Mouse (Mus musculus) neural tube, embryonic 11.5 days (tissue): ENCODE data around the gene Tbc1d25. TPM values are rescaled to one million over a fixed set of nuclear protein-coding genes. Genes with fewer than 3 reads are reported as not detected.

ENCODE experiments used
- ATAC-seq: fragments of 200-750 bp; cut with Nextera tagmentation; 2 replicates; pipeline ENCODE4 v1.8.0; 2017; ENCODE audit warnings: moderate number of reproducible peaks, mild to moderate bottlenecking, moderate TSS enrichment, moderate library complexity; ENCODE audit not compliant: insufficient read depth, low FRiP score, low TSS enrichment
- DNase-seq: peaks from one replicate; pipeline ENCODE4 v3.0.0-alpha.2; 2015; ENCODE audit warnings: low spot score
- H3K27ac ChIP-seq: fragments of 300-500 bp; sonication (generic); 2 replicates; pipeline ENCODE4 v1.5.1; 2014; ENCODE audit warnings: low read depth, mild to moderate bottlenecking, low read length
- H3K27me3 ChIP-seq: fragments of 300-500 bp; sonication (generic); 2 replicates; pipeline ENCODE4 v1.6.1; 2014; ENCODE audit warnings: mild to moderate bottlenecking, low read length, mixed read lengths; ENCODE audit not compliant: control insufficient read depth, insufficient read depth
- H3K36me3 ChIP-seq: fragments of 300-500 bp; sonication (generic); 2 replicates; pipeline ENCODE4 v1.6.1; 2014; ENCODE audit warnings: mild to moderate bottlenecking, low read length, moderate library complexity, mixed read lengths; ENCODE audit not compliant: control insufficient read depth, insufficient read depth
- H3K4me1 ChIP-seq: fragments of 300-500 bp; sonication (generic); 2 replicates; pipeline ENCODE4 v1.6.1; 2014; ENCODE audit warnings: low read length, mixed read lengths; ENCODE audit not compliant: control insufficient read depth, insufficient read depth
- H3K4me2 ChIP-seq: fragments of 300-500 bp; sonication (generic); 2 replicates; pipeline ENCODE4 v1.6.1; 2014; ENCODE audit warnings: low read depth, mild to moderate bottlenecking, moderate library complexity
- H3K4me3 ChIP-seq: fragments of 300-500 bp; sonication (generic); 2 replicates; pipeline ENCODE4 v1.5.1; 2014; ENCODE audit warnings: low read depth, low read length
- H3K9ac ChIP-seq: fragments of 300-500 bp; sonication (generic); 2 replicates; pipeline ENCODE4 v1.6.1; 2014; ENCODE audit warnings: mild to moderate bottlenecking, low read length
- H3K9me3 ChIP-seq: fragments of 300-500 bp; sonication (generic); 2 replicates; pipeline ENCODE4 v1.6.1; 2016; ENCODE audit warnings: low read length; ENCODE audit not compliant: control insufficient read depth
- WGBS: fragments of 180-500 bp; shearing (Covaris S2); extraction: QIAGEN DNeasy Blood & Tissue Kit; methylation state at CpG from one replicate; pipeline ENCODE4 v1.1.7; 2014; 5-methylcytosine and 5-hydroxymethylcytosine counted together
- polyA plus RNA-seq: library from polyadenylated mRNA; unstranded; fragments of >200 nt; fragmentation: Nextera tagmentation; extraction: Ambion mirVana; gene quantifications from 2 replicates; pipeline ENCODE4 v1.2.1, GENCODE M21; 2014

Gene Tbc1d25
- polyA plus RNA-seq, 1 experiment from 2014 or later: 14.8 TPM

DNA sequence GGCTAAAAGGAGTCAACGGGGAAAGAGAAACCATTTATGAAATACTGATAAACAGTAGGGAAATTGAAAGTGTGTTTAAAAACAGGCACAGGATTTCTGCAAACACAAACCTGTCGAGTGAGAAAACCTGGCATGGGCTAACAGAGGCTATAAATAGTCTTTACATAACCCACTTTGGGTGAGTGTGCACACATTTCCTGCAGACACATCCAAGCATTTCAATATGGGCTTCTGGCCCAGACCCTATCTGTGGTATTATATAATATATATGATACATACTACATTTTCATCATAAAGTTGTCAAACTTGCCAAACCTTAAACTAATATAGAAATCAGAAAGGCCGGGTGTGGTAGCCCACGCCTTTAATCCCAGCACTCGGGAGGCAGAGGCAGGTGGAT, 12.9 kb downstream of the Tbc1d25 start:
- Histone ChIP-seq H3K27me3 (no peaks in the 10 kb centered on the region), H3K9ac (no peak overlapping the region)
- 88% methylated on average over 5 of the region's 5 CpGs for WGBS

DNA sequence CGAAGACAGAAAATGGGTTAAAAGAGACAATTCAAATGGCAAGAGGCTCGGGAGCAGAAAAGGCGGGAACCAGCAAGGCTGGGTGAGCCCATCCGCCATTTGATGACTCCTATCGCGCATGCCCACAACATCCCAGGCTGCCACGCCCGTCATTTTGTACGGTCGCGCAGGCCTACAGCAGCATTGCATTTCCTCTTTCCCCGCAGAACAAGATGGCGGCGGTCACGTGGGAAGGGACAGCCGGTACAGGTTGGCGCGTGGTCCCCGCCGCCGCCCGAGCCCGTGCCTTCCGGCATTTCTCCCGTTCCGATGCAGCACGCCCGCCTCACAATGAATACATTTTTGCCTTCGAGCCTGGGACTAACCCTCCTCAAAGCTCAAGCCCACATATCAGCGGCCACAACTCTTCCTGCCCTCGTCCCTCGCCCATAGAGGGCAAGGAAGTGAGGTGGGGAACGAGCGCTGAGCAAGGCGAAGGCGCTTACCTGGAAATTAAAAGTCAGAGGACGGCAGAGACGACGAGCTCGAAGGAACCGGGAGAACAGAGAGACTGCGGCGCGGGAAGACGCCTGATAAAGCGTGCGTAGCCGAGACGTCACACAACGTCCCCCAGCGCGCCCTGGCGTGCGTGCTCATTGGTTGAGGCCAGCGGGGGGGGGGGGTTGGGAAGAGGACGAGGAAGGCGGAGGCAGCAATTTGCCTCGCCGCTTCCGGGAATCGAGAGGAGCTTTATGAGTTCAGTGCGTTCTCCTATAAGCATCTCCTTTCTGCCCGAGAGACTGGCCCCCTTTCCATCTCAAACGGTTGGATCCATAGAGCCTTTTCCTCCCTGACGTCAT, 30.6 kb downstream of the Tbc1d25 start, which contains the start of gene Rbm3:
Rbm3 (minus strand) TSS at position 728 of the 839 bp plus-strand sequence.
- ATAC-seq: peak; percentile 94
- 27% methylated on average over 58 of the region's 65 CpGs for WGBS

More for the DNA sequence above, 12.9 kb downstream of the Tbc1d25 start:
- no peaks in the 10 kb centered on the region for H3K4me1 ChIP-seq
- no peaks in the 10 kb centered on the region for H3K9me3 ChIP-seq
- ATAC-seq (no peak), DNase-seq (no peak)
- H3K4me3 ChIP-seq: no peak overlapping the region
- no peak overlapping the region for H3K27ac ChIP-seq
- no peaks in the 10 kb centered on the region for H3K36me3 ChIP-seq
- no peak overlapping the region for H3K4me2 ChIP-seq

DNA sequence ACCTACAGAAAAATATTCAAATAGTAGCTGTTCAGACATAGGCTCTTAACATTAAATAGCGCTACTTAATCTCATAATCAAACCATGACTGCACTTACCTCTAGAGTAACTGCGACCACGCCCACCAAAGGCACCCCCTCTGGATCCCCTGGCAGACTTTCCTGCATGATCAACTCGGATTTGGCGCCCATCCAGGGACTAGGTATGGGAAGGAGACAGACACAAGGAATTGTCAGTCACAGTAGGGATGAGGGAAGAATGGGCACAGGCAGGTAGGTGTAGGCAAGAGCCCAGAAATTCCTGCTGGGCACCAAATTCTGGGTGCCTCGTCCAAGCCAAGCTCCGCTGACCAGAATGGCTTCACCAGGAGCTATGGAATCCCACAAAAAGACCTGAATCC, 32.2 kb downstream of the Tbc1d25 start:
- ATAC-seq (no peak), DNase-seq (no peak)
- Histone ChIP-seq H3K4me3 (peak overlapping the region; percentile 58), H3K27me3 (no peaks in the 10 kb centered on the region), H3K9me3 (no peaks in the 10 kb centered on the region), H3K4me2 (peak overlapping the region; percentile 69), H3K36me3 (peaks cover 6% of the 10 kb centered on the region; the same call in 1 of the 2 replicates), H3K27ac (no peak overlapping the region), H3K4me1 (peaks cover 6% of the 10 kb centered on the region), H3K9ac (peak overlapping the region; percentile 87)
- WGBS: 74% methylated on average over 7 of the region's 7 CpGs

More for the DNA sequence above, 30.6 kb downstream of the Tbc1d25 start, which contains the start of gene Rbm3:
- peak; percentile 86 for DNase-seq
- Histone ChIP-seq H3K36me3 (peaks cover 6% of the 10 kb centered on the region; the same call in 1 of the 2 replicates), H3K9ac (peak within 1 kb of the TSS; percentile 87), H3K4me2 (peak within 1 kb of the TSS; percentile 69), H3K4me3 (peak within 1 kb of the TSS; percentile 58), H3K27me3 (no peaks in the 10 kb centered on the region), H3K9me3 (no peaks in the 10 kb centered on the region), H3K27ac (peak within 1 kb of the TSS; percentile 91), H3K4me1 (peaks cover 6% of the 10 kb centered on the region)

GRCm38 (mm10) chrX:8142948-8143347, 33.0 kb downstream of the Tbc1d25 start:
- Histone ChIP-seq H3K27me3 (no peaks in the 10 kb centered on the region), H3K9me3 (no peaks in the 10 kb centered on the region), H3K4me1 (peaks cover 6% of the 10 kb centered on the region), H3K4me3 (no peak overlapping the region), H3K36me3 (peaks cover 6% of the 10 kb centered on the region; the same call in 1 of the 2 replicates), H3K27ac (no peak overlapping the region), H3K4me2 (no peak overlapping the region), H3K9ac (no peak overlapping the region)
- DNase-seq (no peak), ATAC-seq (no peak)
- 94% methylated on average over 7 of the region's 7 CpGs for WGBS

DNA sequence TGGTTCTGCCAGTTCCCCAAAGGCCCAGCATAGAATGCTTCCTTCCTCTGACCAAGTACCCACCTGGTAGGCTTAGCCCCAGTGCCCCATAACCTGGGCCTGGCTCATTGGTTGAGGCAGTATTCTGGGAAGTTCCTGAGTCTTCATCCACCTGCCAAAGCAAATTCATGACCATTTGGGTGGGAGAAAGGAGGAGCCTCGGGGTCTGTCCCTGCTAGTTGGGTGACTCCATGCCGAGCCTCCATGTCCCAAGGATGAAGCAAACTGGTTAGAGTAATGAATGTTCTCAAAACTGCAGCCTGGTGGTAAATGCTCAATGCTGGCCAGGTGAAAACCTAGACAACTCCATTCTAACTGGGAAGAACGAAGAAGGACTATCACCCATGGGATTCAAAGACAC, 34.9 kb downstream of the Tbc1d25 start:
- WGBS: 75% methylated on average over 3 of the region's 3 CpGs
- ATAC-seq: no peak
- Histone ChIP-seq H3K4me1 (peaks cover 6% of the 10 kb centered on the region), H3K36me3 (peaks cover 8% of the 10 kb centered on the region; the same call in 1 of the 2 replicates), H3K27ac (no peak overlapping the region), H3K4me3 (no peak overlapping the region), H3K9me3 (no peaks in the 10 kb centered on the region), H3K9ac (no peak overlapping the region), H3K4me2 (no peak overlapping the region), H3K27me3 (no peaks in the 10 kb centered on the region)
- no peak for DNase-seq

DNA sequence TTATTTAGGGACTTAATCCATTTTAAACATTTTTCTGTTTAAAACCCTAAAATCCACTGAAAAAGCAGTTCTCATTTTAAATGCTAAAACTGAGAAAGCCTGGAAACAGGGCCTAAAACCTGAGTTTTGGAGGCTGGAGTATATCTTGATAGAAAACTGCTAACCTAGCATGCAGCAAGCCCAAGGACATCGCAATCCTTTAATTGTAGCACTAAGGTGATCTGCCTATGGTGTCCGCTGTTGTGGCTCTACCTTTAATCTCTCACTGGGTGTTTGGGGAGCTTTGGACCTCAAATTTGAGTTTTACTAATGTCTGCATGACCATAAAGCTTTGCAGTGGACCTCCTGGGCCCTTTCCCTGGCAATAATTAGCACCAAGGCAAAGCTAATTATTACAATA, 35.5 kb downstream of the Tbc1d25 start:
- Histone ChIP-seq H3K36me3 (peaks cover 8% of the 10 kb centered on the region; the same call in 1 of the 2 replicates), H3K4me3 (no peak overlapping the region), H3K27ac (no peak overlapping the region), H3K9ac (no peak overlapping the region), H3K4me1 (peaks cover 6% of the 10 kb centered on the region), H3K9me3 (no peaks in the 10 kb centered on the region), H3K27me3 (no peaks in the 10 kb centered on the region), H3K4me2 (no peak overlapping the region)
- no peak for DNase-seq
- 88% methylated on average over 2 of the region's 2 CpGs for WGBS
- no peak for ATAC-seq

DNA sequence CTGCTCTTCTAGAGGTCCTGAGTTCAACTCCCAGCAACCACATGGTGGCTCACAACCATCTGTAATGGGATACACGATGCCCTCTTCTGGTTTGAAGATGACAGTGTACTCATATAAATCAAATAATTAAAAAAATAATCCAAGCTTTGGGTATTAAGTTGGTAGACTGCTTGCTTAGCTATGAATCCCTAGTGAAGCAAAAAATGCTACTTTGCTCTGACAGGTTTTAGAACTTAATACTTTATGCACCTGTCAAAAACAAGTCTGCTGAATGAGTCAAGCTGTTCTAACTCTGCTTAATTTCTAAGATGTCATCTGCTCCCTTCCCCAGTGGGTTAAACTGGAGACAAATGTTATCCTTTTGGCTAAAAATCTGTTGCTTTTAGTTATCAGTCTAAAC, 36.5 kb downstream of the Tbc1d25 start:
- WGBS: 46% methylated on average over 1 of the region's 1 CpGs
- DNase-seq: no peak
- Histone ChIP-seq H3K9me3 (no peaks in the 10 kb centered on the region), H3K4me2 (no peak overlapping the region), H3K27me3 (no peaks in the 10 kb centered on the region), H3K4me1 (peaks cover 6% of the 10 kb centered on the region), H3K4me3 (no peak overlapping the region), H3K9ac (no peak overlapping the region), H3K27ac (no peak overlapping the region), H3K36me3 (peaks cover 8% of the 10 kb centered on the region; the same call in 1 of the 2 replicates)
- no peak for ATAC-seq

DNA sequence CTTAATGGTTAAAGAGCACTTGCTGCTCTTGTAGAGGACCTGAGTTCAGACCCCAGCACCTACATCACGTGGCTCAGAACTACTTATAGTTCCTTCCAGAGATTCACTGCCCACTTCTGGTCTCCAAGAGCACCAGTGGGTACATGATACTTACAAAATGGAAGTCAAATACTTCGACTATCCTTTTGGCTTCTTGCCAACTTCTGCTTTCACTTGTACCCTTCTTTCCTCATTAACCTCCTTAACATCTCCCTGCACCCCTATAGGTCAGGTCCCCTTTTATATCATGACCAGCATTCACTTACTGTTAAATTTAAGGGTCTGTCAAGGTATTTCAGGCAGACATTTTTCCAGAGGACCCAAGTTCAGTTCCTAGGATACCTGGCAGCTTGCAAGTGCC, 40.1 kb downstream of the Tbc1d25 start:
- Histone ChIP-seq H3K27me3 (no peaks in the 10 kb centered on the region), H3K4me2 (no peak overlapping the region), H3K9ac (no peak overlapping the region), H3K4me1 (no peaks in the 10 kb centered on the region), H3K27ac (no peak overlapping the region), H3K4me3 (no peak overlapping the region), H3K9me3 (no peaks in the 10 kb centered on the region), H3K36me3 (peaks cover 2% of the 10 kb centered on the region; the same call in 1 of the 2 replicates)
- ATAC-seq: no peak
- WGBS: 79% methylated on average over 2 of the region's 2 CpGs
- DNase-seq: no peak
